8 mouse cellular contexts compared by ENCODE assay signal in genomic region chrX:140277978-140278729, GRCm38 (mm10).
DNase-seq lines count a peak whose midpoint lies in the region; ATAC-seq and TF ChIP-seq lines count a peak whose summit lies in the region.

No protein-coding gene starts in this region.

- 20% methylated on average over 41 of the region's 69 CpGs for WGBS in forebrain, embryonic 13.5 days
- WGBS in neural tube, embryonic 13.5 days = 12% methylated on average over 63 of the region's 69 CpGs

- H3K9ac ChIP-seq in ES-Bruce4 (ENCODE audit: low read depth, poor library complexity, severe bottlenecking) = peak overlapping the region; percentile 50
- peak overlapping the region; percentile 66 for H3K9ac ChIP-seq in forebrain, embryonic 13.5 days
- H3K9ac ChIP-seq in neural tube, embryonic 13.5 days = peak overlapping the region; percentile 76

- no peak for DNase-seq in frontal cortex, postnatal 14 days (ENCODE audit: low spot score in 2 of 2)
- DNase-seq in left cerebral cortex, postnatal 25 days (ENCODE audit: low spot score in 2 of 2) = peak; percentile 28 to 33
- no peak for DNase-seq in urinary bladder, postnatal 25 days (ENCODE audit: low spot score)
- DNase-seq in gastrocnemius, postnatal 36 days = no peak

- intact Hi-C loops in left cerebral cortex, postnatal 25 days (cut with DNase I) = loop anchor here (1.0 to 5.0 kb wide), 2 partner anchors 64 to 124 kb away; no protein-coding TSS in a partner anchor
- intact Hi-C loops in gastrocnemius, postnatal 36 days (cut with DNase I) = loop anchor here (2.0 kb wide), 1 partner anchor 21 kb away; no protein-coding TSS in a partner anchor

- ATAC-seq in frontal cortex, adult (ENCODE audit: low TSS enrichment) = peak; percentile 54
- peak; percentile 48 for ATAC-seq in forebrain, embryonic 13.5 days
- ATAC-seq in neural tube, embryonic 13.5 days (ENCODE audit: low read depth) = peak; percentile 55

- no peak for TF ChIP-seq EP300 in ES-Bruce4 (IDR thresholded peaks at IDR 0.05; ENCODE audit: insufficient read depth, low read depth, low read length)

- H3K27me3 ChIP-seq in ES-Bruce4 (ENCODE audit: control insufficient read depth, insufficient read depth, low read length, poor library complexity, severe bottlenecking) = no peaks in the 10 kb centered on the region; the same call in 1 of the 2 replicates
- peaks cover 70% of the 10 kb centered on the region for H3K27me3 ChIP-seq in forebrain, embryonic 13.5 days
- peaks cover 77% of the 10 kb centered on the region for H3K27me3 ChIP-seq in neural tube, embryonic 13.5 days

- peak overlapping the region; percentile 64 for H3K4me3 ChIP-seq in ES-Bruce4 (ENCODE audit: low read depth, low read length)
- peak overlapping the region; percentile 51 for H3K4me3 ChIP-seq in forebrain, embryonic 13.5 days
- peak overlapping the region; percentile 57 for H3K4me3 ChIP-seq in neural tube, embryonic 13.5 days

- TF ChIP-seq CTCF in ES-Bruce4 (IDR thresholded peaks at IDR 0.05; ENCODE audit: low read depth, low read length) = no peak

- no peak overlapping the region for H3K27ac ChIP-seq in ES-Bruce4 (ENCODE audit: insufficient read depth, low read length)
- H3K27ac ChIP-seq in forebrain, embryonic 13.5 days = no peak overlapping the region
- peak overlapping the region; percentile 78 for H3K27ac ChIP-seq in neural tube, embryonic 13.5 days (replicated peaks)

- no peaks in the 10 kb centered on the region for H3K9me3 ChIP-seq in ES-Bruce4 (replicated peaks; ENCODE audit: control insufficient read depth, insufficient read depth, low read length, poor library complexity, severe bottlenecking)
- no peaks in the 10 kb centered on the region for H3K9me3 ChIP-seq in forebrain, embryonic 13.5 days (replicated peaks)
- H3K9me3 ChIP-seq in neural tube, embryonic 13.5 days = no peaks in the 10 kb centered on the region

- no peaks in the 10 kb centered on the region for H3K36me3 ChIP-seq in ES-Bruce4 (ENCODE audit: control insufficient read depth, insufficient read depth, low read length, poor library complexity, severe bottlenecking)
- no peaks in the 10 kb centered on the region for H3K36me3 ChIP-seq in forebrain, embryonic 13.5 days (ENCODE audit: poor library complexity, severe bottlenecking)
- H3K36me3 ChIP-seq in neural tube, embryonic 13.5 days = no peaks in the 10 kb centered on the region

- peak overlapping the region; percentile 69 for H3K4me2 ChIP-seq in forebrain, embryonic 13.5 days
- H3K4me2 ChIP-seq in neural tube, embryonic 13.5 days = peak overlapping the region; percentile 59

- H3K4me1 ChIP-seq in ES-Bruce4 (ENCODE audit: control insufficient read depth, insufficient read depth, low read length) = no peaks in the 10 kb centered on the region
- H3K4me1 ChIP-seq in forebrain, embryonic 13.5 days = 0 out of 2 replicates have a peak, but pooled peaks cover 2% of the 10 kb centered on the region
- H3K4me1 ChIP-seq in neural tube, embryonic 13.5 days (replicated peaks) = no peaks in the 10 kb centered on the region; the same call in 1 of the 2 replicates

- no peak for TF ChIP-seq POLR2A in ES-Bruce4 (IDR thresholded peaks at IDR 0.05; ENCODE audit: insufficient read depth, low read length)

Comparison
In these comparisons a context has a peak if more than half of its experiments do, and no peak if none do; other contexts are left out.
1. DNase-seq: peak in left cerebral cortex, postnatal 25 days (2 of 2); none in frontal cortex, postnatal 14 days (0 of 2), urinary bladder, postnatal 25 days (single experiment) and gastrocnemius, postnatal 36 days (0 of 2).
2. Peak in every context shown above with its lines, with median percentiles within 50 percentile points of each other: ATAC-seq, H3K4me3 ChIP-seq and H3K9ac ChIP-seq.